Mouse (Mus musculus): ENCODE measurements around the gene Spp1. TPM values are rescaled to one million over a fixed set of nuclear protein-coding genes. Genes with fewer than 3 reads are reported as not detected.

Spp1 gene
- polyA plus RNA-seq, 2 experiments, result 3.8 to 6.5 TPM

DNA sequence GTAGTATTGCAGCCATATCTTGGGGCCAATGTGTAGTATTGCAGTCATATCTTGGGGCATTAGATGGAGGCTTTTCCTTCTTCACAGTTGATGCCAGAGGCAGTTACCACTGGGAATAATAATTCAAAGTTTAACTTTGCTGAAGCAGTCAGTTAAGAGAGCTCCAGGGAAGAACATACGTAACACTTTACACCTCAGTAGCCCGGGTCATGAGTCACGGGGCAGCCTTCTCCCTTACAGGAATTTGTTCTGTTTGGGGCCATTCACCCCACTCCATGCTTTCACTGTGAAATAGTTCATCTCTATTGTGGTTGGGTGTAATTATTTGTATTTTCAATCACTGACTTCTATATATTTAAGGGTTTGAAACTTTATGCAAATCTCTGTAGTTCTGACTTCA, 11.1 kb upstream of the Spp1 start:
- Histone ChIP-seq H3K4me2 (ENCODE audit: low read depth) (no peak overlapping the region), H3K4me1 (replicated peaks; ENCODE audit: control insufficient read depth in 2 of 2, insufficient read depth in 2 of 2, low read length in 1 of 2) (no peaks in the 10 kb centered on the region), H3K27me3 (ENCODE audit: control insufficient read depth, insufficient read depth, low read length) (no peaks in the 10 kb centered on the region), H3K36me3 (replicated peaks; ENCODE audit: control insufficient read depth, insufficient read depth, low read depth) (no peaks in the 10 kb centered on the region), H3K9ac (replicated peaks) (no peak overlapping the region), H3K4me3 (ENCODE audit: insufficient read depth in 1 of 2, low read depth in 2 of 2, low read length in 2 of 2) (no peak overlapping the region), H3K27ac (no peak overlapping the region), H3K9me3 (ENCODE audit: control insufficient read depth, low read length) (no peaks in the 10 kb centered on the region)
- 66% methylated on average over 3 of the region's 3 CpGs for WGBS (ENCODE audit: insufficient replicate concordance)
- ATAC-seq (ENCODE audit: insufficient read depth) (no peak), DNase-seq (ENCODE audit: low read depth in 3 of 3, low spot score in 3 of 3) (no peak)
- TF ChIP-seq EP300 (IDR thresholded peaks at IDR 0.05; ENCODE audit: low read depth) (no peak), CTCF (IDR thresholded peaks at IDR 0.05; ENCODE audit: low read depth) (no peak)

DNA sequence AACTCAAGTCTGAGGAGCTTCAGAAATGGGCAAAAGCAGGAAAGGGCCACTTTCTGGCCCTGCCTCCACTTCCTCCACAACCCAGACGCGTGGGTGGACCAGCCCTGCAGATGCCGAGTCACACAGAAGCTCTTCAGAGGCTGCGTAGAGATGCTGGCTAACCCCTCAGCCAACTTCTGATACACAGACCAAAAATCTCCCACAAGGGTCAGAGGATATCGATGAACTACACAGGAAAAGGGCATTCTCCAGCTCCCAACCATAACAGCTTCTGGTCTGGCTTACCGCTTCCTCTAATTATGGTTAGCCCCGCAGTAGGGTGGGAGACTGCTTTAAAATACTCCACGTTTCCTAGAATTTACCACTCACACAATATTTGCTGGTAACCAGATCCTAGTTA, 9.0 kb upstream of the Spp1 start:
- Histone ChIP-seq H3K9me3 (ENCODE audit: control insufficient read depth, low read length) (no peaks in the 10 kb centered on the region), H3K4me1 (replicated peaks; ENCODE audit: control insufficient read depth in 2 of 2, insufficient read depth in 2 of 2, low read length in 1 of 2) (no peaks in the 10 kb centered on the region), H3K9ac (replicated peaks) (no peak overlapping the region), H3K4me2 (ENCODE audit: low read depth) (no peak overlapping the region), H3K27ac (no peak overlapping the region), H3K4me3 (ENCODE audit: insufficient read depth in 1 of 2, low read depth in 2 of 2, low read length in 2 of 2) (no peak overlapping the region), H3K27me3 (ENCODE audit: control insufficient read depth, insufficient read depth, low read length) (no peaks in the 10 kb centered on the region), H3K36me3 (replicated peaks; ENCODE audit: control insufficient read depth, insufficient read depth, low read depth) (no peaks in the 10 kb centered on the region)
- 16% methylated on average over 8 of the region's 8 CpGs for WGBS (ENCODE audit: insufficient replicate concordance)
- no peak for TF ChIP-seq CTCF (IDR thresholded peaks at IDR 0.05; ENCODE audit: low read depth)
- no peak for TF ChIP-seq EP300 (IDR thresholded peaks at IDR 0.05; ENCODE audit: low read depth)
- no peak for ATAC-seq (ENCODE audit: insufficient read depth)
- no peak for DNase-seq (ENCODE audit: low read depth in 3 of 3, low spot score in 3 of 3)

DNA sequence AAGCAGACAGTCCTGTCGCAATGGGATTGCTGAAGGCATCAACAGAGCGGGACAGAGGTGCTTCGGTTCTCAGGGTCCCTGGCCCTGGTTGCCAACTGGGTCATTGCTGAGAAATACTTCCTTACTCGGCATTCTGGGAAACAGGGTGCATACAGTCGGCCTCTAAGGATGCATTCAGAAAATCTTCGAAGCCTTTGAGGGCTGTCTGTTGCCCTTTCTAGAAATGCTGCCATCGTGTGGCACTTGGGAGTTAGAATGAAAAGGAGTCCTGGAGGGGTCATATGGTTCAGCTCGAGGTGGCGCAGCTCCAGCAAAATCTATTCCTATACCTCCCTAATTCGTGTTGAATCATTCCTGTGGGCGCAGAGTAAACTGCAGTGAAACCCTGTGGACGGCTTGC, 2.0 kb upstream of the Spp1 start:
- Histone ChIP-seq H3K4me1 (replicated peaks; ENCODE audit: control insufficient read depth in 2 of 2, insufficient read depth in 2 of 2, low read length in 1 of 2) (no peaks in the 10 kb centered on the region), H3K4me2 (ENCODE audit: low read depth) (no peak overlapping the region), H3K27me3 (ENCODE audit: control insufficient read depth, insufficient read depth, low read length) (no peaks in the 10 kb centered on the region), H3K9me3 (ENCODE audit: control insufficient read depth, low read length) (no peaks in the 10 kb centered on the region), H3K36me3 (replicated peaks; ENCODE audit: control insufficient read depth, insufficient read depth, low read depth) (no peaks in the 10 kb centered on the region), H3K4me3 (ENCODE audit: insufficient read depth in 1 of 2, low read depth in 2 of 2, low read length in 2 of 2) (no peak overlapping the region), H3K9ac (replicated peaks) (no peak overlapping the region), H3K27ac (no peak overlapping the region)
- no peak for TF ChIP-seq EP300 (IDR thresholded peaks at IDR 0.05; ENCODE audit: low read depth)
- TF ChIP-seq CTCF (IDR thresholded peaks at IDR 0.05; ENCODE audit: low read depth), result no peak
- DNase-seq (ENCODE audit: low read depth in 3 of 3, low spot score in 3 of 3), result no peak
- 33% methylated on average over 12 of the region's 12 CpGs for WGBS (ENCODE audit: insufficient replicate concordance)
- ATAC-seq (ENCODE audit: insufficient read depth), result no peak

DNA sequence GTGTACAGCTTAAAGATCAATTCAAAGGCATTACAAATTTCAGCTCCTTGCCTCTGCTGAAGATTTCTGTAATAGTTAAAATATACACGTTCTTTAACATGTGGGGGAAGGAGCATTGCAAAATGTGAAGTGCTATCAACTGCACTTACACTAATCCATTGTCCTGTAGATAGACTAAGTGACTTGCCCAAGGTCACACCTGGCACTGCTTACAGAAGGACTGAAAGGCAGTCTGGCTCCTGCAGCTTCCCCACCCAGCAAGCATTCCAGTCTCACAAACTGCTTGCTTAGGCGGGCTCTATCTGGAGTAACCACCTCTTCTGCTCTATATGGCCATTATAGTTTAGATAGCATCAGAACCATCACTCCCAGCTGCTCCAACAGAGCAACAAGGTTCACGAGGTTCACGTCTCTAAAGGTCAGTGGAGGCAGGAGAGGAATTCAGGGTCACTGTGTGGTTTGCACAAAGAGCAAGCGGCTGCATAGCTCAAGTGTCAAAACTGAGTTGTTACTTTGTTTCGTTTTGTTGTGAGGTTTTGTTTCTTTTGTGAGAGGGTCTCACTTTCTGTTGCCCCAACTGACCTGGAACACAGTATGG, 851 bp upstream of the Spp1 start:
- no peaks in the 10 kb centered on the region for H3K9me3 ChIP-seq (ENCODE audit: control insufficient read depth, low read length)
- 26% methylated on average over 6 of the region's 6 CpGs for WGBS (ENCODE audit: insufficient replicate concordance)
- TF ChIP-seq CTCF (IDR thresholded peaks at IDR 0.05; ENCODE audit: low read depth) (no peak), EP300 (IDR thresholded peaks at IDR 0.05; ENCODE audit: low read depth) (no peak)
- no peak overlapping the region for H3K4me2 ChIP-seq (ENCODE audit: low read depth)
- DNase-seq (ENCODE audit: low read depth in 3 of 3, low spot score in 3 of 3) (no peak), ATAC-seq (ENCODE audit: insufficient read depth) (no peak)
- no peaks in the 10 kb centered on the region for H3K27me3 ChIP-seq (ENCODE audit: control insufficient read depth, insufficient read depth, low read length)
- no peaks in the 10 kb centered on the region for H3K4me1 ChIP-seq (replicated peaks; ENCODE audit: control insufficient read depth in 2 of 2, insufficient read depth in 2 of 2, low read length in 1 of 2)
- no peak overlapping the region for H3K4me3 ChIP-seq (ENCODE audit: insufficient read depth in 1 of 2, low read depth in 2 of 2, low read length in 2 of 2)
- no peak overlapping the region for H3K27ac ChIP-seq
- H3K36me3 ChIP-seq (replicated peaks; ENCODE audit: control insufficient read depth, insufficient read depth, low read depth), result no peaks in the 10 kb centered on the region
- H3K9ac ChIP-seq (replicated peaks), result no peak overlapping the region

DNA sequence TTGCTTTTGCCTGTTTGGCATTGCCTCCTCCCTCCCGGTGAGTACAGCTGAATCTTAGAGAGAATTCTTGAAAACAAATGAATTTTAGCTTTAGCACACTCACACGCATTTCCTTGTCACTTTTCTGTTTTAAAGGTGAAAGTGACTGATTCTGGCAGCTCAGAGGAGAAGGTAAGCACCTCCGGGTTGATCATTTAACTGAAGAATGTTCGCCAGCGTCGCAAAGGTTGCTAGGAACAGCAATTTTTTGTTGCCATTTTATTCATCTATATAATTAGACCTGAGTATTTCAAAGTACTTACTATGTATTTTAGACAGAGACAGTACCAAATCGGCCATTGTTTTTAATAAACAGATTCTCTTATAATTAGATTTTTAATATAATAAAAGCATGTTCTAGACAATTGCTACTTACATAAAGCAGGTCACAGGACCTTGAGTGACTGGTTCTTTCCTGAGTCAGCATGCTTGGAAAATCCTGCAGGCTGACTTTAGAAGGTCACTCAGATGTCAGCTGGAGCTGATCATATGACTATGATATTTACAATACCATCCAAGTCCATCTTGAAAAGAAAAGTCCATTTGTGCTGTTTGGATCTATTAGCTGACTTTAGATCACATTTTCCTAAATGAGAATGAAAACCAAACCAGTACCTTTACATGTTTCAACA, 1.6 kb downstream of the Spp1 start:
- Histone ChIP-seq H3K4me3 (ENCODE audit: insufficient read depth in 1 of 2, low read depth in 2 of 2, low read length in 2 of 2) (no peak overlapping the region), H3K4me1 (replicated peaks; ENCODE audit: control insufficient read depth in 2 of 2, insufficient read depth in 2 of 2, low read length in 1 of 2) (no peaks in the 10 kb centered on the region), H3K27ac (no peak overlapping the region), H3K9me3 (ENCODE audit: control insufficient read depth, low read length) (no peaks in the 10 kb centered on the region), H3K9ac (replicated peaks) (no peak overlapping the region), H3K4me2 (ENCODE audit: low read depth) (no peak overlapping the region), H3K27me3 (ENCODE audit: control insufficient read depth, insufficient read depth, low read length) (no peaks in the 10 kb centered on the region), H3K36me3 (replicated peaks; ENCODE audit: control insufficient read depth, insufficient read depth, low read depth) (no peaks in the 10 kb centered on the region)
- TF ChIP-seq EP300 (IDR thresholded peaks at IDR 0.05; ENCODE audit: low read depth) (no peak), CTCF (IDR thresholded peaks at IDR 0.05; ENCODE audit: low read depth) (no peak)
- ATAC-seq (ENCODE audit: insufficient read depth) (no peak), DNase-seq (ENCODE audit: low read depth in 3 of 3, low spot score in 3 of 3) (no peak)
- WGBS (ENCODE audit: insufficient replicate concordance), result 64% methylated on average over 7 of the region's 7 CpGs
